Mouse (Mus musculus): ENCODE data around the gene Itm2c.

Gene Itm2c

DNA sequence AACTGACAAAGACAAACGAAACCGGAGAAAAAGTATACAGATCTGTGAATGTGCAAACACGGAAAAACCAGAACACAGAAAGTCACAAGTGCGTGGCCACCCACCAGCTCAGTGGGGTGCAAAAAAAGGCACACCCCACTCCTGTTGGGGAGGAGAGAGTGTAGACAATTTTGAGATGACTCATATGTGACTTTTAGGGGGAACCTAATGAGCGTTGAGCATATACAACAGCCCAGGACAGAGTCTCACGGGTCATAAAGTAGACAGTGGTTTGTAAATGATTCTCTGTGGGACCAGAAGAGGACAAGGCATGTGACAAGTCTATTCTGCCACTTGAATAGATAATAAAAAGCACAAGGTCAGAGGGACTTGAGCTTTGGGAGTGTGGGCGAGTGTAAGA lies 39.1 kb downstream of the Itm2c start:
- in situ Hi-C loops (cut with MboI, MseI) = loop anchor here (5.0 kb wide), 3 partner anchors 44 to 81 kb away; no protein-coding TSS in a partner anchor

DNA sequence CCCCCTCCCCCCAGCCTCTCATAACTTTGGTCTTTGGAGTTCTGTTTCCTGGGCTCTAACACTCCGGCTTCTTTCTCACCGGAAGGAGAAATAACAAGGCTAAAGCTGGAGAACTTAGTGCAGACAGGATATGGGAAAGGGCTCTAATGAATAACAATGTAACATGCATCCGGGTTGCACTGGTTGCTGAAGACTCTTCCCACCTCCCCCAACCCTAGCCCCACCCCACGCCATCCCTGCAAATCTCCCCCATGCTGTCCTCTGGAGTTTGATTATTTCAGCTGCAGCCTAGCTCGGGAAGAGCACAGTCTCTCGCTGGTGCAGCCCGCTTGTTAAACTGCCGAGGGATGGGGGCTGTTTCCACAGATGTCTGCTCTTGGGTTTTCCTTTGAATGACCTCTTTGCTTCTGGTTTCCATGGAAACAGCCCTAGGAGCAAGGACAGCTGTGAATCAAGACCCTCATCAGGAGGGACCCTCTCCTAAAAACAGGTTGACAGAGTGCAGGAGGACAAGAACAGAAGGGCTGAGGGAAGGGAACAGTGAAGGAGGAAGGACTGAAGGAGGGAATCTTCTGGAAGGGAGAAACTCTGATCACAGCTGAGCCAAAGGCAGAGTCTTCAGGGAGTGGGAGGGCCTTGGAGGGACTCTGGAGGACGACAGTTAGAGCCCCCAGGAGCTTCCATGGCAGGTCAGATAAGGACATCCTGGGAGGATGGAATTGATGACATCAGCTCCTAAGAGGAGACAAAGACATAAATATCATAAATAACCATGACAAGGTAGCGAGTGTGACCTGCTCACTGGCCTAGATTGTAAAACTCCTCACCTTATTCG lies 39.8 kb downstream of the Itm2c start:
- in situ Hi-C loops (cut with MboI, MseI) = loop anchor here (5.0 kb wide), 3 partner anchors 43 to 82 kb away; no protein-coding TSS in a partner anchor

DNA sequence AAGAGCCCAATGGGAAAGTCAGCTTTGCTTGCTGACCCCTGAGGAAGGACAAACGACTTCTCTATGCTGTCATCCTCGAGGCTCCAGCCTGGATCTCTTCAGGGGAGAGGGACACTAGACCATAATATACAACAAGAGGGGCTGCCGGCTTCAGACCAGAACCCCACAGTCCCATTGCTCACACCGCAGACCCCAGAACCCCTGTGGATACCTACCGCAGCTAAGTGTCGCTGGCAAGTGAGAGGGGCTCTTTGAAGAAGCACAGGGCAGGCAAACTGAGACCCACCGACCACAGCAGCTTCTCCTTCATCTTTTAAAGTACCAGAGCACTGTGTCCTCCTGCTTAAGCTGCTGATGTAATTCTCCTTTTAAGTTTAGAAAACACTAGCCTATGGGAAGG lies 40.5 kb downstream of the Itm2c start:
- in situ Hi-C loops (cut with MboI, MseI) = loop anchor here (5.0 kb wide), 3 partner anchors 43 to 82 kb away; no protein-coding TSS in a partner anchor

DNA sequence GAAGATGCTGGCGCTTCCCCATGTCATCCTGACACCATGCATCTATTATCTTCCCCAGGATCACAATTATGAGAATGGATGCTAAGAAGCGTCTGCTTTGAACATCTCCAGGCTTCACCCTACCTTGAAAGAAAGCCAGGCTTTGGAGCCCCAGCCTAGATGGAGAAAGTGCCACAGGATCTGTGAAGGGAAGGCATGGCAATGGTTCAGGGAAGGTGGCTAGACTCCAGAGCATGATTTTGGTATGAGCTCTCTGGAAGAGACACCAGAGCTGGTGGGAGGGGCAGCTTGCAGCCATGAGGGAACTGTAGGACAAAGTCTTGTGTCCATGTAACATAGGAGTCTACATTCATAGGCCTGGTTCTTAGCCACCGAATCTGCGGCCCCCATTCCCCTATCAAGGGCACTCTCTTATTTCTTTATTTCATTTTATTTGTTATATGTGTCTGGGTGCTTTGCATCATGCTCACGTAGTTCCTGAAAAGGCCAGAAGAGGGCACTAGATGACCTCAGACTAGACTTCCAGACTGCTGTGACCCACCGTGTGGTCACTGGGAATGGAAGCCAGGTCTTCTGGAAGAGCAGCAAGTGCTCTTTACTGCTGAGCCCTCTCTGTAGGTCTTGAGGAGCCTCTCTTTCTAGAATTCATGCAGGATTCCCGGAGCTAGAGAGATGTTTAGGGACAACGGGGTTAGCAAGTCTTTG lies 41.2 kb downstream of the Itm2c start:
- in situ Hi-C loops (cut with MboI, MseI) = no loop called here

DNA sequence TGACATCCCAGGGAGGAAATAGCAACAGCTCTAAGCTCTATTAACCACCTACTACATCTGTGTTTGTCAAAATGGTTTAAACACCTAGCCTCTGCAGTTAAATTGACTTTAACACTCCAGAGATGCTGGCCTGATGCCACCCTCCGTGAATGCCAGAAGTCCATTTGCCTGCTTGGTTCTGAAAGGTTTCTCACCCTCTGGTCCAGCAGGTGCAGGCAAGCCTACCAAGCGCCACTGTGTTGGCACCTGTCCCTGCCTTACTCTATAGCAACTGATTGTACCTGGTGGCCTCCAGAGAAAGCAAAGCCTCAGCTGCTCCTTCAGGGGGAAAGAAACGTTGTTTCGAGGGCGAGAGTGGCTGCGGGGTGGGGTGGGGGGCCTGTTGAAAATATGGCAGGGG lies 42.2 kb downstream of the Itm2c start:
- in situ Hi-C loops (cut with MboI, MseI) = no loop called here

DNA sequence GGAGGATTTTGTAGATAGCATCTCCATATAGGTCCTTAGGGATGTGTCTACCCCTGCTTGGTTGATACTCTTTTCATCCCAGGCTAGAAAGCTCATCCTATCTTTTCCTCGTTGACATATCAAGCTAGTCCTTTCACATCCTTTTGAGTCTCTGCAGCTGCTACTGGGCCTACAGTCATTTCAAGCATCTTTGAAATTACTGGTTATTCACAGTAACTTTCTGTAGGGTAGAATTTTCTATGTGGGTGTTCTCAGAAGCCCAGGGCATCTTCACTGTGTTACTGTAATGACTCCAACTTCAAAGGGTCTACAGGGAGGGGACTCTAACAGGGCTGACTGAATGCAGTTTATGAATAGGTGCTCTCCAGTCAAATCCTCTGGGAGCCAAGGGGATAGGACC lies 43.2 kb downstream of the Itm2c start:
- in situ Hi-C loops (cut with MboI, MseI) = no loop called here

DNA sequence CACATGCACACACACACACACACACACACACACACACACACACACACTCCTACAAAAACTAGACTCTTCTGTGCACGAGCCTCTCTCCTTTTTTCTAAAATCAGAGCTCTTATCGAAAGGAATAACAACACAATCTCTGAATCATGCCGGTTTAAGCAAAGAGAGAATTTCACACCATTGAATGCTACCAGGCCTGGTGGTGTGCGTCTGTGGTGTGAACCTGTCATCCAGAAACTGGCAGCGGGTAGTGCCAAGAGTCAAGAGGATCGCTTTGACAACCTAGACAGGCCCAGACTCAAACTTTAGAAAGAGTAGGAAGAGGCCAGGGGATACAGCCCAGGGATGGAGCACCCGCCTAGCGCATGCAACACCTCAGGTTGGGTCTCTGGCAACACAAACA lies 48.2 kb downstream of the Itm2c start:
- in situ Hi-C loops (cut with MboI, MseI) = no loop called here

DNA sequence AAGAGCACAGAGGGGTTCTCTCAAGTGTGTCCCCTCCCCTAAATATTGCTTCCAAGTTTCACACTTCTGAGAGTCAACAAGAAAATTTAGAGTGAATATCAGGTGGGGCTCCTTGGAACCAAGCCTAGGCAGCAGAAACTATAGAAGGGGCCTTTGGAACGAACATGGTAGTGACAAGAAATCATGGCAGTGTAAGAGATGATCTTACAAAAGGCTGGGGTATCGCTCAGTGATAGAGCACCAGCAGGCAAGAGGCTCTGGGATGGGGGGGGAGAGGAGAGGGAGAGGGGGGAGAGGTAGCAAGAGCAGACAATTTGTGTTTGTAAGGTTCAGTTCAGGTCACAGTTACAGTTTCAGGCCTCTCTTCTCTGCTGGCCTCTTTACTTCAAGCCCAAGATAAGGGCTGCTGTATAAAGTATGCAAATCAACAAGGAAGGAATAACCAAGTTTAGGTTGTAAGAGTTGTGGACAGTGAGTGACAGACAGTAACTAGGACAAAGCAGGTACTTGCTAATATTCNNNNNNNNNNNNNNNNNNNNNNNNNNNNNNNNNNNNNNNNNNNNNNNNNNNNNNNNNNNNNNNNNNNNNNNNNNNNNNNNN lies 55.1 kb downstream of the Itm2c start:
- in situ Hi-C loops (cut with MboI, MseI) = no loop called here

DNA sequence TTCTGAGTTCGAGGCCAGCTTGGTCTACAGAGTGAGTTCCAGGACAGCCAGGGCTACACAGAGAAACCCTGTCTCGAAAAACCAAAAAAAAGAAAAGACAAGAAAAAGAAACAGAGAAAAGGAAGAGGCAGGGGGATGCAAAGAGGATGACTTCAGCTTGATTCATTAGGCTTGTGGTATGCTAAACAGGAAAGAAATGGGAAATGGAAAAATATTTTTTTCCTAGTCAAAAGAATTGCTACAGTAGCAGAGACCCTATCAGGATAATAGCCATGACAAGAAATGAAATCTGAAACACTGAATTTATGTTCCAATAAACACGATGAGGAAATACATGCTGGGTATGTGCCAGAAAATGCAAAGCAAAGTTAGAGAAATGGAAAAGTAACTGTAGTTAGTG lies 61.1 kb downstream of the Itm2c start:
- in situ Hi-C loops (cut with MboI, MseI) = loop anchor here (5.0 kb wide), 1 partner anchor 203 kb away; no protein-coding TSS in a partner anchor

DNA sequence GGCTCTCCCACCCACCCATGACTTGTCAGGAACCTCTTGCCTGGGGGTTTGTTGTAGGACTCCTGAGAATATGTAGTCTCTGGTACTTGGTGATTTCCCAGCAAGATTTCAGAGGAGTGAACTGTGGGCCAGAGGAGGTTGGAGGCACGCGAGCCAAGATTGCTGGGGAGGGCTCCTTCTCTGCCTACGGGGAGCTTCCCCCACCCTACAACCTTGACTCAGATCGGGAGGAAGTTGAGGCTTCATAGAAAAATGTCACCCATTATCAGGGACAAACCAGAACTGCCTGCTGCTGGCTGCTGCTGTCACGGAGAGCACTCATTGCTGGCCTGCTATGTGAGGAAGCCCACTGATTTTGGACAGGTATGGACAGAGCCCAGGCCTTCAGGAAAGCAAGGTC lies 63.2 kb downstream of the Itm2c start:
- in situ Hi-C loops (cut with MboI, MseI) = loop anchor here (5.0 kb wide), 1 partner anchor 205 kb away; no protein-coding TSS in a partner anchor

DNA sequence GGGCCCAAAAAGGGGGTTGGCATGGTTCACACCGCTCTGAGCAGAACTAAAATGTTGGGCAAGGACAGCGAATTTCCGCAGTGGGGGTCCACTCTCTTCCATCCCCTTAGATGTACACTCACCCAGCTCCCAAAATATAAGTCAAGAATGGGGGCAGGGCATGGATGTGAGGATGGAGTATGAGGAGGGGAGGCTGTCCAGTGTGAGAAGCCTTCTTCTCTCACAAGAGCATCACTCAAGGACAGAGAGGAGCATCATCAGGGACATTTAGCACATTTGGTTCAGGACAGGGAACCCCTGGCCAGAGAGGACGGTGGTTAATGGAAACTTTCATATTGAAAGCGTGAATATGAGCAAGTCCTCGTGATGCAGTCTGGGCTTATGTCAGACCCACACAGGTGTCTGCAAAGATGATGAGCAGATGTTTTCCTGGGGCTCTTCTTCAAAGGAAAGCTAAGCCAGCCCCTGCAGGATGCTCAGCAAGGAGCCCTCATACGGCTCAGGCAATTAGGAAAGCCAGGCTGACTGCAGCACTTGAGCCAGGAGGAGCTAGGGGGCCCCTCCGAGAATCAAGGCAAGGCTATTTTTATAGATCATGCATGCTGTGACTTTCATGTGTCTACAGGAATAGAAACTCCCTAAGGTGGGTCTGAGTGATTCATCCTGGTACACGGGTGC lies 64.0 kb downstream of the Itm2c start:
- in situ Hi-C loops (cut with MboI, MseI) = loop anchor here (5.0 kb wide), 1 partner anchor 206 kb away; no protein-coding TSS in a partner anchor

Data from regulatory T cell (primary cell).